Comparison of ENCODE assay signal across 19 mouse cellular contexts in genomic region chr7:122406625-122407024, GRCm38 (mm10).
DNase-seq lines count a peak whose midpoint lies in the region; ATAC-seq and TF ChIP-seq lines count a peak whose summit lies in the region.
"Had no signal": no experiment of that assay in that cellular context is flagged by ENCODE, and none has a peak within 500 bp of the region (broad histone marks: within the 10 kb centered on the region; RNA-seq: fewer than 3 reads in every experiment).

No protein-coding gene starts in this region.

- no peak for TF ChIP-seq CTCF in left cerebral cortex, adult 2 months (IDR thresholded peaks at IDR 0.05)
- no peak for TF ChIP-seq CTCF in brain, embryonic 14.5 days (IDR thresholded peaks at IDR 0.05; ENCODE audit: borderline replicate concordance, extremely low read depth, insufficient read depth, insufficient read length)

- intact Hi-C loops in left cerebral cortex, adult 2 months (cut with DNase I): no loop called here
- intact Hi-C loops in left cerebral cortex, postnatal 10 days (cut with DNase I): no loop called here

- peak overlapping the region; percentile 61; the same call in 1 of the 2 replicates for H3K27ac ChIP-seq in left cerebral cortex, adult 2 months
- no peak overlapping the region for H3K27ac ChIP-seq in hindbrain, embryonic 11.5 days (ENCODE audit: low read depth, low read length)
- peak overlapping the region; percentile 79 for H3K27ac ChIP-seq in midbrain, embryonic 14.5 days (replicated peaks; ENCODE audit: low read depth, low read length)
- H3K27ac ChIP-seq: embryonic facial prominence, embryonic 12.5 days; limb, embryonic 13.5 days; liver, embryonic 14.5 days had no signal

- peak; percentile 82 for ATAC-seq in hindbrain, embryonic 11.5 days (ENCODE audit: low FRiP score)
- ATAC-seq in midbrain, embryonic 14.5 days (ENCODE audit: low FRiP score, low TSS enrichment): peak; percentile 19; the same call in 1 of the 2 replicates
- ATAC-seq in megakaryocyte-erythroid progenitor cell, adult 5-6 weeks (replicated peaks; ENCODE audit: low FRiP score, low TSS enrichment, poor library complexity, severe bottlenecking): no peak
- ATAC-seq in granulocyte monocyte progenitor cell, adult 5-6 weeks (replicated peaks; ENCODE audit: poor library complexity, severe bottlenecking): no peak
- ATAC-seq: intestine, postnatal 0 days; lung, postnatal 0 days had no signal

- H3K4me2 ChIP-seq in hindbrain, embryonic 11.5 days (replicated peaks; ENCODE audit: low read depth, low read length): no peak overlapping the region
- no peak overlapping the region for H3K4me2 ChIP-seq in midbrain, embryonic 14.5 days (ENCODE audit: low read length)
- H3K4me2 ChIP-seq: embryonic facial prominence, embryonic 12.5 days; heart, embryonic 12.5 days; limb, embryonic 13.5 days had no signal

- no peak overlapping the region for H3K9ac ChIP-seq in hindbrain, embryonic 11.5 days (ENCODE audit: low read depth, low read length)
- no peak overlapping the region for H3K9ac ChIP-seq in midbrain, embryonic 14.5 days (replicated peaks; ENCODE audit: low read length)
- H3K9ac ChIP-seq: embryonic facial prominence, embryonic 12.5 days; heart, embryonic 12.5 days; limb, embryonic 13.5 days; liver, embryonic 14.5 days had no signal

- TF ChIP-seq POLR2A in brain, embryonic 14.5 days (IDR thresholded peaks at IDR 0.05; ENCODE audit: borderline replicate concordance, extremely low read depth, insufficient read depth, insufficient read length, poor library complexity, severe bottlenecking): no peak

- DNase-seq in left cerebral cortex, adult 2 months (ENCODE audit: extremely low spot score in 1 of 2, low spot score in 2 of 2): no peak
- no peak for DNase-seq in left cerebral cortex, postnatal 10 days (ENCODE audit: extremely low spot score in 1 of 2, low spot score in 2 of 2)
- peak; percentile 81 for DNase-seq in brain, embryonic 14.5 days (ENCODE audit: low read depth)
- peak; percentile 20 for DNase-seq in hindbrain, embryonic 11.5 days (ENCODE audit: low spot score)
- peak; percentile 77 for DNase-seq in midbrain, embryonic 14.5 days
- no peak for DNase-seq in adipocyte (ENCODE audit: low spot score)
- DNase-seq: adrenal gland, postnatal 10 days; cerebellum, adult 2 months; heart, postnatal 36 days; kidney, postnatal 25 days; thymus, adult 2 months had no signal

- H3K9me3 ChIP-seq in hindbrain, embryonic 11.5 days (ENCODE audit: control insufficient read depth, low read length): no peaks in the 10 kb centered on the region
- no peaks in the 10 kb centered on the region for H3K9me3 ChIP-seq in midbrain, embryonic 14.5 days (ENCODE audit: control insufficient read depth, low read length)
- H3K9me3 ChIP-seq: embryonic facial prominence, embryonic 12.5 days; heart, embryonic 12.5 days; limb, embryonic 13.5 days had no signal

- H3K4me3 ChIP-seq in left cerebral cortex, adult 2 months: no peak overlapping the region
- no peak overlapping the region for H3K4me3 ChIP-seq in hindbrain, embryonic 11.5 days (ENCODE audit: low read depth, low read length)
- H3K4me3 ChIP-seq in midbrain, embryonic 14.5 days (replicated peaks; ENCODE audit: low read depth, low read length): no peak overlapping the region
- H3K4me3 ChIP-seq: embryonic facial prominence, embryonic 12.5 days; heart, embryonic 12.5 days; limb, embryonic 13.5 days had no signal

- H3K36me3 ChIP-seq in hindbrain, embryonic 11.5 days (ENCODE audit: control insufficient read depth, insufficient read depth, low read length): no peaks in the 10 kb centered on the region
- no peaks in the 10 kb centered on the region for H3K36me3 ChIP-seq in midbrain, embryonic 14.5 days (ENCODE audit: control insufficient read depth, insufficient read depth, low read length)
- H3K36me3 ChIP-seq: embryonic facial prominence, embryonic 12.5 days; heart, embryonic 12.5 days; limb, embryonic 13.5 days had no signal

- H3K4me1 ChIP-seq in hindbrain, embryonic 11.5 days (replicated peaks; ENCODE audit: control insufficient read depth, insufficient read depth, low read length): peaks cover 2% of the 10 kb centered on the region; the same call in 1 of the 2 replicates
- H3K4me1 ChIP-seq in midbrain, embryonic 14.5 days (ENCODE audit: control insufficient read depth, insufficient read depth, low read length): peaks cover 26% of the 10 kb centered on the region

- 52% methylated on average over 13 of the region's 13 CpGs for WGBS in hindbrain, embryonic 11.5 days
- 14% methylated on average over 13 of the region's 13 CpGs for WGBS in midbrain, embryonic 14.5 days

- no peaks in the 10 kb centered on the region for H3K27me3 ChIP-seq in hindbrain, embryonic 11.5 days (ENCODE audit: control insufficient read depth, insufficient read depth, low read length)
- no peaks in the 10 kb centered on the region for H3K27me3 ChIP-seq in midbrain, embryonic 14.5 days (ENCODE audit: control insufficient read depth, insufficient read depth, low read length)
- H3K27me3 ChIP-seq: embryonic facial prominence, embryonic 12.5 days; heart, embryonic 12.5 days; limb, embryonic 13.5 days had no signal

Comparison
In these comparisons a context has a peak if more than half of its experiments do, and no peak if none do; other contexts are left out.
1. DNase-seq: peak in brain, embryonic 14.5 days (single experiment), hindbrain, embryonic 11.5 days (single experiment) and midbrain, embryonic 14.5 days (single experiment); none in left cerebral cortex, adult 2 months (0 of 2), left cerebral cortex, postnatal 10 days (0 of 2) and adipocyte (single experiment).
2. ATAC-seq: peak in hindbrain, embryonic 11.5 days (single experiment) and midbrain, embryonic 14.5 days (single experiment); none in megakaryocyte-erythroid progenitor cell, adult 5-6 weeks (single experiment) and granulocyte monocyte progenitor cell, adult 5-6 weeks (single experiment).